Mouse (Mus musculus) frontal cortex, postnatal 36 days (tissue): ENCODE measurements at regions not wholly inside any gene's neighbourhood (a gene's known extent, or its start where the extent isn't known, plus 50 kb on each side); places are given as distances from the start of the nearest gene placed in this dataset.

Experiments used
- DNase-seq, 2 experiments: peaks; one replicate each; pipeline ENCODE4 v3.0.0; 2022; ENCODE audit warnings: low spot score in 2 of 2

DNA sequence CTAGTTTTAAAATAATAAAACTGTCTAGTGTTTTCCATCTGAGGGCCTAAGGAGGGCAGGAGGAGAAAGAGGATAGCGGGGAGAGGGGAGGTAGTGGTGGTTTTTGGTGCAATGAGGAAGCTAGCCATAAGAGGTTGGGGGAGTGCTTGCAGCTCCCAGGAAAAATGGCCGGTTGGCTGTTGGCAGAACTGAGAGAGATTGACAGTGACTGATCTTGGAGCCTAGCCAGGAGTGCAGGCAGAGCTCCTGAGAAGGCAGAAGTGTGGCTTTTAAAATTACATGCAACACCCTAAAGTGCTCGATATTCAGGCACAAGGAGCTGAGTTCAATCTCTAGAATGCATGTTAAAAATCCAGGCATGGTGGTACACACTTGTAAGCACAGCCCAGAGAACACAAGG, 938.3 kb upstream of the 2610301B20Rik start:
- no peak for DNase-seq

DNA sequence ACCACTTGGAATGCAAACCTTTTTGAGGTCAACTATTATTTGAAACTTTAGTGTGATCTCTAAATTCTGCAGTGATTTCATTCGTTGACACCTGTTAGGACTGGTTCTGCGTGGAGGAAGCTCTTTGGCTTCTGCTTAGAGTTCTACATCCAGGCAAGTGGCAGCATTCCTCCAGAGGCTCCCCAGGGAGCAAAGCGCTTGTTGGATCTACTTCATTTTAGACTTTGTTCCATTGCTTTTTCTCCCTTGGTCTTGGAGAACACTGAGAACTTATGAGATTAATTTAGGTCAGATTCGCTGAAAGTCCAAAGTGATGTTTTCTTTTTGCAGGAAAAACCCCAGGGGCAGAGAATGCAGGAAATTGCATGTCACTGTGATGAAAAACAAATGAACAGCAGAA, 922.9 kb upstream of the 2610301B20Rik start:
- DNase-seq: no peak

DNA sequence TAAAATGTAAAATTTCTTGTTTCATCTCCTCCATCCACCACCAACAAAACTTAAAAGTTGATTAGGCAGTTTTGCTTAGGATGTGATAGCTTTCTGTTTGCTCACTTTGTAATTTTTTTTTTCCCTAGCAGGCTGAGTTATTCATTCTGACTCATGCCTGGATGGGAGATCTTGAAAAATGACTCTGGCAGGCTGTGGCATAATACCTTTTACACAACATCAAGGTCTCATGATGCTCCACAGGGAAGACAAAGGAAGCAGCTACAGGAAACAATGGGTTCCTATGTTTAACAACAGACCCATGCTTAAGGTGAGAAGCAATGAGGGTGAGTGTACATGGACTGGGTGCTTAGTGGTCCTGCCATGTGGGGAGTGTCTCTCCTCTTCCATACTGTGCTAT, 899.7 kb upstream of the 2610301B20Rik start:
- DNase-seq: no peak

DNA sequence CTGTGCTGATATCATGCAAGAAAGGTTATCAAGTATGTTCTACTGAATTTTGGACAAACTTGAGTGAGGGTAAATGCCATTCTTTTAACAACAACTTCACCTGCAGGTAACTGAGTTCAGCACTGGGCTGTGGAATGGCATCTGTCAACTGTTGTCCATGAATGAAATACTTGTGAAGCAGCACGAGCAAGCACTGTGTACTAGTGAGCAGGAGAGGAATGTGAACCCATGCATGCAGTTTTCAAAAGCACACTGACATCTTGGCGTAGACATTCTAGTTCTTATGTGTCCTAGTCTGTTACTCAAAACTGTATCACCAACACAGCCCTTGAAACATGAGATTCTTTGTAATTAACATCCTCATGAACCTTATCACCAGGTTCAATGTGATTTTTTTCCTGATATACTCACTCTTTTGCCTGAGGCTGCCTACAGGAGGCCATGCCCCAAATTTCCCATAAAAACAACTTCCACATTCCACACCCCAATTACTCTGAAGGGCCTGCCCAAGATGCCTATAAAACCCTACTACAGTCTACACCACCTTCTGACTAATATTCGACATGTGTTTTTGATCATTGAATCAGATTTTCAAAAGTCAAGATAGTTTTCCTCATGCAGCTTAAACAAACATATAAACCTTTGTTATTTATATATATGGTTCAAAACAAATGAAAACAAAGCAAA, 892.8 kb upstream of the 2610301B20Rik start:
- DNase-seq: no peak

DNA sequence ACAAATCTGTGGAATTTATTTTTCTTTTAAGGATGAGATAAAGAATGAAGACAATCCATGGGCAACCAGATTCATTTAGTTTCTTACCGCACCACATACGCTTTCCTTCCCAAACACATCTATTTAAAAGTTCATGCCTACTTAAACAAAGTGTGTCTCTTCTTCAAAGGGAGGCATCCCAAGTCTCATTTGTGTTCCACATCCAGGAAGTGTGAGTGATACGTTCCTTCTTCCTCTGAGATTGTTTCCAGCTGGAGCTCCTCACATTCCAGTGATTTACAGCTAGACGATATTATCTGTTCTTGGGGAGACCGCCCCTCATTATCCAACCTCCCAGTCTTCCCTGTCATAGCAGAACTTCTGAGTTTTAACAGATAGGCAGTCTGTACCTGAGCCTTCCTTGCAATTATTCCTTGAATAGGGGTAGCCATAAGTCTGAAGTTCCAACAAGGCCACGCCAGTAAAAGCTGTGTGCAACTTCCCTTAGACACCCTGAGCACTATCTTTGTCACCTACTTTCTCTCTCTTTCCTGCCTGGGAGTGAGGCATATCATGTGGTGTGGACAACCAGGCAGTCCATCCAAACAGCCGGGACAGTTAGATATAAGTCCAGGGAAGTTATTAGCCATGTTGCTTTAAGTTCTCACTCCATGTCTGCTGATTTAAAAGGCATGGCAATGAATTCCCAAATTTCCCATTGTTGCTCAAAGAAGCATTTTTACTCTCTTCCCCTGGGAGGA, 891.3 kb upstream of the 2610301B20Rik start:
- no peak for DNase-seq

DNA sequence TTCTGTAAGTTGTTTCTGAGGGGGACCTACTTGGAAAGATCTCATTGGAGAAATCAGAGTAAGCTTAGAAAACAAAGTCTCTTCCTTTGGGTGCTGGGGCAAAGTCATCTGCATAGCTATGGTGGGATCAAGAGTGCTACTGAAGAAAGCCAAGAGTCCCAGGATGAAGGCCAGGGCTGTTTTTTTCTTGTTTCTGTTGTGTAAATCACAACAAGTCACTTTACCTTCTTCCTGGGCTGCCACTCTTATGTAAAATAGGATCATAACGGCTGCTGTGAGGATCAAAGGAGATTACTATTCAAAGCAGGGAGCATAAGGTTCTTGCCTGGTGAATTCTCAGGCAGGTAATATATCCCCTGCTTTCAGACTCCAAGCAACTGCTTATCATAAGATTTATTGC, 880.4 kb upstream of the 2610301B20Rik start:
- no peak for DNase-seq

DNA sequence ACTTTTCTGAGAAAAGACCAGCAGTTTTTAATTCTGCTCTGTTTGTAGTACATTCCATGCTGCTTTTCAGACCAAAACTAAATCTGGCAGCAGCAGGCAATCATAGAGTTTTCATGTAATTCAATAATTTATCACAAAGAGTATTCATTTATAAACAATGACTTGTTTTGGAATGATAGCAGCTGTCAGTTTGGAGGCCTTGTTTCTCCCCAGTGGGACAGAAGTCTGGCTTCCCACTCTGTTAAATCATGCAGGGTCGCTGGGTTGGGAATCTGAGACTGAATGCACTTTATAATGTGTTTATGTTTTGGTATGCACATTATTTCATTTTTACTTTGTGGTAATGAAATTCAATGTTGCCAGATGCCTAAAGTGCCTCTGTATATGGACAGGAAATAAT, 879.8 kb upstream of the 2610301B20Rik start:
- DNase-seq: no peak

DNA sequence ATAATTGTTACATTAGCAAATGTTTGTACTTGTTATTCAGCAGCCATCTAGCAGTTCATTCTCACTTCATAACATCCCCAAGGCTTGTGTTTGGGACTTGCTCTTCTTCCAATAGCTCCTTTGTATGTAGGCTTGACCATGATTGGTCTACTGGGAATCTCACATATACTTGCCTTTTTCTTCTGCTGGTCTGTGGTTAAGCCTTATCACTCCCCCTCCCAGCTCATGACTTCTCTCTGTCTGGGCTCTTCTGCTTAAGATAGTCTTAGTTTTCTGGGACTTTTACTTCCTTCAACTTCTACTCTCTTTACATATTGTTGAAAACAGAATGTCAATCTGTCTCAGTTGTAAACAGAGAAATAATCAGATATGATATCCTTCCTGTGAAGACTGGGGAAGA, 844.0 kb upstream of the 2610301B20Rik start:
- no peak for DNase-seq

DNA sequence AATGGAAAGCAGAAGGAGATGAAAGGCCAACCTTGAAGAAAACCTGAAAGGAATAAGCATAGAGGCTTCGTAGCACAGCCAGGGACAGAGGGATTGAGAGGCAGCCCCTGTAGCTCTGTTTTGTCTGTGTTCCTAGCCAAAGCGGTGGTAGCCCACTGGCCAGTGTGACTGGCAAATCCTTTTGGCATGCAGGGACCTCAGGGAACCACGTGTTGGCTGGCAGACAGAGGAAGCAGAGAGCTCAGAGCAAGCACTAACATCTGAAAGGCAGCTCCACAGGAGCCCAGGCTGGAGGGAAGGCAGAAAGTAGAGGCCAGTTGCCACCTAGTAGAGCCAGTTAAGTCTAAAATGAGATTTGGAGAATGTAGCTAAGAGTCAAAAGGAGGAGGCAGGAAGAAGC, 842.5 kb upstream of the 2610301B20Rik start:
- no peak for DNase-seq

DNA sequence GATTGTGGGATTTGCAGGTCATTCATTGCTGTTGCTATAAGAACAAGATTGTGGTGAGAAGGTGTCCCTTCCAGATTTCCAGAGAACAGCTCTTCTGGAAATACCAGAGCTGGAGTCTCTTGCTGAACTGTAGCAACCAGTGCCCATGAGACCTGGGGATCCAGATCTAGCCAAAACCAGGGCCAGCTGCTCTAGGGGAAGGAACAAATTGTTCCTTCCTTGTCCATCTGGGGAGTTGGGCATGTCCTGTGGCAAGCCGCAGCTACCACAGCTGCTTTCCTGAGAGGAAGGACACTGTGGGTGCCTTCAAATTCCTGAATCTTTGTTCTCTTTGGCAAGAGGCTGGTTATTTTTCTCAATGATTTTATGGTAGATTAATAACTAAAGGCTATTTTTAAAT, 839.0 kb upstream of the 2610301B20Rik start:
- DNase-seq: no peak

DNA sequence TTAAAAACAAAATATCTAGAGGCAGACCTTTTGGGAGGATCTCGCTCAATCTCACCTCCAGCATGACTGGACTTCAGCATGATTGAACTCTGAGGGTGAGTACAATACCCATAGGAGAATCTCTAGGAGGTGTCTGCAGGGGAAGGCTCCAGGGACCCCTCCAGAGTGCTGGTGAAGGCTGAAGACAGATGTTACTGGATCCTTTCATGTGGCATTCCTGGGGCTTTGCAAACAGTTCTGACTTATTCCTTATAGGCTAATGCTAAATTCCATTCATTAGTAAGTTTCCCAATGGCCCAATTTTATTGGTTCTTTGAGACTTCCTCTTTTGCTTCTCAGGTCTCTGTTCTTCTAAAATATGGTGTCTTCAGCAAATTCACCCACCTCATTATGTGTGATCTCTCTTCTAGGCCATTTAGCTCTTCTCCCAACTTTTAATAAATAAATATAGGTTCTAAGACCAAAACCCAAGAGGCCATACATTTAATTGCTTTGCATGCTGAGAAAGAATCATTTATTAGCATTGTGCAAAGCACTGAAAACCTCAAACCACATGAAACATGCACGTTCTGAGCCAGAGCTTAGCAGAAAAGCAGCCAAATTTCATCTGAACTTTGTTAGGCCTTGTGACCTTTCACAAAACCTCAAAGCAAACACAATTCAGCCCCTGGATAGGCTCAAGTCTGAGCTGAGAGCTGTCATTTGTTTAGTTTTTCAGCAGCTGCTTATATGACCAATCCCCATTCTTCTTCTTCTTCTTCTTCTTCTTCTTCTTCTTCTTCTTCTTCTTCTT, 832.8 kb upstream of the 2610301B20Rik start:
- DNase-seq: no peak

DNA sequence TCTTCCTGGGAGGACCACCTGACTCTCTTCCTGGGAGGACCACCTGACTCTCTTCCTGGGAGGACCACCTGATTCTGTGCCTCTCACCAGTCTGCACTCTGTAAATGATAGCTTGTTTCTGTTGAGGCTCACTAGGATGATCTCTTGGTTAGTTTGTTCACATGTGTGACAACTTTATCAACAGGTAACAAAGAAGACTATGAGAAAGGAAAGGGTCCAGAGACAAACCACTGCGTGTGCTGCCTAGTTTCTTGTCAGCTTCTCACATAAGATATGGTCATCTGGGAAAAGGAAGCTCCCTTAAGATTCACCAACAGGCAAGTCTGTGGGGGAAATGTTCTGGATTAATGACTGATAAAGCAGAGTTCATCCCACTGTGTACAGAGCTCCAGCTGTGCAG, 825.5 kb upstream of the 2610301B20Rik start:
- no peak for DNase-seq

DNA sequence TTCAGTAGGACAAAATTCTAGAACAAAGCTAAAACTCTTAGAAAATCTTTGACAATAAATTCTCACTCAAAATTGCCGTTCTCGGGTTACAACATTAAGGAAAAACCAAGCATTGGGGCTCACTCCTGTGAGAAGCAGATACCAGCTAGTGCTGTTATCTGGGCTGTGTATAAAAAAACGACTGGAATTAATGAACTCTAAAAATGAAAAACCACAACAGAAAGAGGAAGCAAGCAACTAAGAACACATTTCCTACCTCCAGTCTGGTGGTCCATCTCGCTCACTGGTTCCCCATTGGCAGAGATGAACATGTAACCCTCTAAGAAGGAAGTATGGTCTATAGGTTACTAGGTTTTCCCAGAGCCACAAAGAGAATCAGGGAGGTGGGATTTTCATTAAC, 824.9 kb upstream of the 2610301B20Rik start:
- DNase-seq: no peak

DNA sequence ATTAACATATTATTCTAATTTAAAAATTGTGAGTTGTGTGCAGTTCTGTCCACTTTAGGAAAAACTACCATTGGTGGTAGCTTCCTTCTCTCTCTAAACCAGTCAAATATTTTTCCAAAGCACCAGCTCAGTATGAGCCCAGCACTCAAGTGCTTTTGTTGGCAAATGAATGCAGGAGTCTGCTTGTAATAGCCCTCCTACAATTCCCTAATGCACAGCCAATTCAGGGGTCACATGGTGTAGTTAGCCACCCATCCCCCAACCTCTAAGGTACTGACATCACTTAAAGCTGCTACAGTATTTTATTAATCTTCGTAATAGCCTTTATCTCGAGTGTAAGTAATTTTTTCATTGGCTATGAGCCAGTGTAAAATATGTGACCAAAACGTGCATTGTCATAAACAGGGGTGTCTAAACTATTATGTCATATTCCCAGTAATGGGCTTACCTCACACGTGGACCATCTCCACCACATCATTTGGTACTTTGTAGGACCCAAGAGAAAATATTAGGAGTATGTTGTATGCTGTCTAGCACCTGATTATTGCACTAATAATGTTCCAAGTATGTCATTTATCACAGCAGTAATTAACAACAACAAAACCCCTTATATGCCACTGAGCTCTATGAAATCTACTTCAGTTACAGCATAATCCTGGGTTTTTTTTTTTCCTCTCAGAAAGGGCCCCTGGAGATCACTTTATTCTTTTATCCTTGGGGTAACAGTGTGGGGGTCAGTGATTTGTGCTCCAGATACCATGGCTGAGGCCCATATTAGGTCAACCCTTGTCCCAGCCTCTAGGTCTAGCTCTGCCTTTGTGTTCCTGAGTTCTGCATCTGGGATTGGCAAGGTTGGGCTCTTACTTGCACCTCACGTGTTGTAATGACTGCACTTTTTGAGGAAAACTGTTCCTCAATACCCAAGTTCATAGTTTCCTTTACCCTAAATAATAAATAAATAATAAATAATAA, 822.7 kb upstream of the 2610301B20Rik start:
- DNase-seq: no peak

DNA sequence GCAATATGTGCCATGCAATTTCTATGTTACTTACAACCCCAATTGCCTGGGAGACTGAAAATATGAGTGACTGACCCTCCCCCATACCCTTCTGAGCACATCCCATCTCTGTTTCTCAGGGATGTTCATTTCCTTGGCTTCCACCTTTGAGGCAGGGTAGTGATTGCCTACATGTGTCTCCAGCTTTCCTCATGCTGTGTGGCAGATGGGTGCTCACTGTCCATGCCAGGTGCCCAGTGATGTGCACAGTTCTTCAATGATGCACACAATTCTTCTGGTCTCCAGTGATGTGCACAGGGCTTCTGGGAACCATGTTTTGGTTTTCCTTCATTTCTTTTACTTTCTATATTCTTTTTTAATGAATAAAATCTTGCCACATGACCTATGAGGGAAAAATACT, 821.4 kb upstream of the 2610301B20Rik start:
- DNase-seq: no peak

DNA sequence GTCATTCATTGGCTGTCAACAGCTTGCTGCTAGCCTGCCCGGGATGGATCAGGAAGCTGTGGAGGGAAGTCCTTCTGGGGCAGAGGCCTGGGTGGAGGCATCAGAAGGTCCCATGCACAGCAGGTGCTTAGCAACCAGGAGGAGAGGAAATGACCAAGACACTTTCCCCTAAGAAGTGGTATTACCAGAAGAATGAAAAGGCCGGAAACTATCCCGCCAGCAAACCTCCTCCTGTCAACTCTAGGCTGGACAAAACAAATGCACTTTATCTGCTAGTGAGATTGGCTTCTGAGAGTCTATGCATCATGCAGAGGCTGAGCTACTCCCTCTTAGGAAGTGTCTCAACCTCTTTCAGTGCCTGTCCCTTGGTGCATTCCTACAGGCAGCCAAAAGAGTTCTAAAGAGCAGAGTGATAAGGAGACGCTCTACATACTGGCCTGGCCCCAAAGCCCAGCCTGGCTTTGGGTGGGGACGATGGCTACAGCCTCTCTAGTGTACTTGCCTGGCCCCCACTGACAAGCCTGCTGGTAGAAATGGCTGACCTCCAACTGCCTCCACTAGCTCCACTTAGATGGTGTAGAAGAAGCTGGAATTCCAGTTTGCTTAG, 801.7 kb upstream of the 2610301B20Rik start:
- DNase-seq: no peak

DNA sequence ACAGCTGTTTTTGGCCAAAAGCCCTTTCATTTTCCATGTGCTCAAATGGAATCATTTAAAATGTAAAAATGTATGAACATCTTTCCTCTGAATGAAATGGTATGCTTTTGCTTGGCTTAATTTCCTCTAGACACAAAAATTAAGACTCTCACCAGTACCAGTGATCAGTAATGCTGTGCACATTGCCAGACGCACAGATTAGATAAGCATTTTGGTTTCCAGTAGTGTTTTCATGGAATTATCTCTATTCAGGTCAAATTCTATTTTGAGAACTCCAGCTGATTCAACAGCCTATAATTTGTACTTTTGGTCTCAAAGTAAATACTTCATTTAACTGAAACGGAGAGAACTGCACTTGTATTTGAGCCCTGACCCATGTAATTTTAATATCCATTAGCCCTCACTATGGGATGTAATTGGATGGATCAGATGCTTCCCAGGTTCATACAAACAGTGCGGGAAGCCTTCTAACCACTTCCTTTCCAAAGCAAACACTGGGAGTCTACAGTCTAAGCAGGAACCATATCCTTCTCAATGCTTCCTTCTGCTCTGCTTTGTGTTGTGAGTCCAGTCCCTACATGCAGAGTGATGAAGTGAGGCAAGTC, 794.6 kb upstream of the 2610301B20Rik start:
- no peak for DNase-seq

DNA sequence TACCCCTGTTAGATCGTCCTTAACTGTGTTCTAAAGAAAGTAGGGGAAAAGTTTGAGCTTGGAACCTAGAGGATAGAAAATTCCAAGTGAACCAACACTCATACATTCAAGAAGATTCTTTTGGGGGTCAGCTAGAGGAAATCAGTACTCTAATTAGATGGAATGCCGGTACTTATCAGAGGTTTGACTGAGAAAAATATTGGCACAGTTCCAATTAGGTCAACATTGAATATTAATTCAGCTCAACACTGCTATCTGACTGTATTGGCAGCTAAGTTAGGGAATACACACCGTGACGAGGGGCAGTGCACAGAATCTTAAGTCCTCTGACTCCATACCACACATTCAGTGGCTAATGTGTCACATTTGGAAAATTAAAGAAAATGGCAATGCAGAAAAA, 759.5 kb upstream of the 2610301B20Rik start:
- DNase-seq: no peak

DNA sequence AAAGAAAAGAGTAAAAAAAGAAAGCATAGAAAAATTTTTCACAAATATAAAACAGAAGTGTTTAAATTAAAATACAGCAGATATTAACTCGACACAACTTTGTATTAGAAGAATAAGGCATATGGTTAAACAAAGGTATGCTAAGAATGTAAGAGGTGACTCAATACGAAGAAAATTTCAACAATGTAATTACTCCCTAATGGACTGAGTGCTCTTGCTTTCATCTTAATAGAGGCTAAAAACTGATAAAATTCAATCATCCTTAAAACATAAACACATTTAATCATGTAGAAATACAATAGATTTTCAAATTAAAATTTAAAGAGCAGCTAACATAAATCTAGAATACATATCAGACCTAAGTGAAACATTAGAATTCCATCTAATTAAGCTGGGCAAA, 756.3 kb upstream of the 2610301B20Rik start:
- DNase-seq: no peak

DNA sequence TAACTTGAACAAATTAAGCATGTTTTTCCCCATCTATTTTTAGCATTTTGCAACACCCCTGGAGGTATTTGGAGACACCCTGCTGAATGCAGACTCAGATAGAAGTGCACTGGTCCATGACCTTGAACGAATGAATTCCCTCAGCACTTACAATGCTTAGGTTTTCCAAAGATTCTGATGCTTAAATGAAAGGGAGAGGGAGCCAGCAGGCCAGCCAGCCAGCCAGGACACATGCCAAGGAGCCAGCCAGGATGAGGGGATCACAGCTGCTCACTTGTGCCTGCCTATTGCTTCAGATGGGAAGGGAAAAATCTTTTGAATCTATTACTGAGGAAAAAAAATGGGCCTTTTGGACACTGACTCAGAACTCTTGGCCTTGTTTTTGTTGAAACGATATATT, 750.0 kb upstream of the 2610301B20Rik start:
- DNase-seq: peak in 1 of 2 experiments; percentile 1
